Mouse (Mus musculus) lung, postnatal 0 days (tissue): ENCODE measurements around the gene Ralgapa1.

ENCODE experiments used
- CTCF ChIP-seq: IDR thresholded peaks from 2 replicates; pipeline ENCODE4 v1.5.1; 2016; ENCODE audit warnings: antibody characterized with exemption, mild to moderate bottlenecking
- EP300 ChIP-seq: IDR thresholded peaks from 2 replicates; pipeline ENCODE4 v1.6.1; 2016; ENCODE audit warnings: antibody characterized with exemption, mild to moderate bottlenecking, control low read depth

DNA sequence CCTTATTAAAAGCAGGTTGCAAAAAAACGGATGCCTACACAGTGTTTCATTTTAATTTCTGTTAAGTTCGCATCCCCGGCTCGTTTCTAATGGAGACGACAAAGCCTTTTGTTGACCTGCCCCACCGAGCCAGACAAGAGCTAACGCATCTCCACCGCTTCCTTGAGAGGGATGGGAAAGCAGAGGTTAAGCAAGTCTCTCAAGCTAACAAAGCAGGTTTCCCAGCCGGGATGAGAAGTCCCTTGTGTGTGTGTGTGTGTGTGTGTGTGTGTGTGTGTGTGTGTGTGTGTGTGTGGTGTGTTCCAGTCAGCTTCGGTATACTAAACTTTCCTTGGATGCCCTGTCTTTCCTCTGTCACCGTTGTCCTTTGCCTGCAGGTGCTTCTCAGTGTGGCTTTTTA is 249.8 kb downstream of the Ralgapa1 start:
- TF ChIP-seq CTCF (no peak), EP300 (no peak)
